Mouse (Mus musculus) CD4-positive naive resting alpha-beta T cell, adult 76 days (primary cell): Measurements from ENCODE around the gene Fpgt. TPM values are rescaled to one million over a fixed set of nuclear protein-coding genes. Genes with fewer than 3 reads are reported as not detected.

Experiments
- total RNA-seq: library from RNA; stranded (reverse); gene quantifications from one replicate; pipeline ENCODE4 v1.2.4, GENCODE M21; 2023

Fpgt gene
- 23.9 TPM for total RNA-seq

DNA sequence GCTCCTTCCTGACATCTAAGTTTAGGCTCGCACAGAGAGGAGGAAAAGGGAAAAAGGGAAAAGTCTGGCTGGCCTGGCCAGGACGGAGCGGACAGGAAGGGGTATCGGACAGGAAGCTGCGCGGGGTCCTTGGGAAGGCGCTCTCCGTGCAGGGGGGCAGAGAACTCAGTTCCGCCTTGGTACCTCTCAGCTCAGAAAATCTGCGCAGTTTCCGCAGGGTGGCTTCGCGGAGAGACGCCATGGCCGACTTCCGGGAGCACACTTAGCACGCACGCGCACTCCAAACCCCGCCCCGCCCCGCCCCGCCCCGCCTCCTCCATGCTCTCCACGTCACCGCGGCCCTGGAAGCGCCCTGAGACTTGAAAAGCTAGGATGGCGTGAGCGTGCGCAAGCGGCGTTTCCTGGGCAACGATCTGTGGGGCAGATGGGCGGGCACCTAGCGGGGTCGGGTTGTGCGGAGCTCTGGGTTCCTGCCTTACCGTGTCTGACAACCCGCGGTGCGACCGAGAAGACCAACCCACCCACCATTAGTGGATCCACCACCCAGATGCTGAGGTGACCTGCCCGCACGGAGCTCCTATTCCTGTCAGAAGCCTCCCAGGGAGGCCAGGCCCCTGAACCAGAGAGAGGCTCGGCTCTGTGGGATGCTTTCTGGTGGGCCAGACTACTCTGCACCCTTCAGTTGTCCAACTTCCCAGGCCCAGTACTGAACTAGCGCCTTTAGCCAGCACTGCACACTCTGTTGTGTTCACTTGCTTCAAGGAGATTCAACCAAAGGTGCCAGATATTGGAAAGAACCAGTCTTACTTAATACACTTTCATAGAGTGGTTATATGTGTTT, at the start of gene Fpgt, which contains the start of gene Lrriq3:
Fpgt (minus strand) TSS at position 288 of the 841 bp plus-strand sequence.
Lrriq3 (plus strand) TSS at position 319 of the 841 bp plus-strand sequence.

DNA sequence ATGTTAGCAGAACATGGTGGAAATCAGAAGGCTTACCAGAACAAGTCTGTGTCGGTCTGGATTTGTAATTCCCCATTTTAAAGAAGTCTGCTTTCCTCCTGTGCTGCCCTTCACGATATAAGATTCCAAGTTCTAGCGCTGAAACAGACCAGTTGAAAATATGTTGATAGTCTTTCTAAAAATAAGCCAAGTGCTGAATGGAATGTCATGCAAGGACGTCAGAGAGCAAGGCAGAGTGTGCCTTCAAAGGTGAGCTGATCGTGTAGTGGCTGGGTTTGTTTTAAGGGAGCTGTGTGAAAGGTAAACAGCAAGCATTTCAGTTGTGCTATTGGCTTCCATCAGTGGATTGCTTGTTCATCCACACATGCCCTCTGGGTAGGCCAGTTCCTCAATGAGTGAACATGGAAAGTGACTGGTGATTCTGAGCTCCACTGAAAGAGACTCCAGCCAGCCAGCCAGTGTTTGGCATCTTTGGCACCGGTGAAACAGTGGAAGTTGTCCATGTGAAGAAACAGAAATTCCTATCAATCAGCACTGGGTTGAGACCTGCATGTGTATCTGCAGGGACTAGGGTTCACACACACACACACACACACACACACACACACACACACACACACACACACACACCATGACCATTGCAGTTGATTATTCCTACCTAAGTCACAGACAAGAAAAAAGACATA, 37.8 kb downstream of the Fpgt start, which contains the start of gene Tnni3k:
Tnni3k (minus strand) TSS at position 177 of the 686 bp plus-strand sequence.

Other genes starting within 250 kb of the Fpgt start
- not detected for gene Tnni3k, start 38.0 kb downstream of the Fpgt start, total RNA-seq
- not detected for gene Lrriq3, start within 50 bp of the Fpgt start, total RNA-seq